Mouse (Mus musculus): ENCODE results near the gene Nr1d1.

DNA sequence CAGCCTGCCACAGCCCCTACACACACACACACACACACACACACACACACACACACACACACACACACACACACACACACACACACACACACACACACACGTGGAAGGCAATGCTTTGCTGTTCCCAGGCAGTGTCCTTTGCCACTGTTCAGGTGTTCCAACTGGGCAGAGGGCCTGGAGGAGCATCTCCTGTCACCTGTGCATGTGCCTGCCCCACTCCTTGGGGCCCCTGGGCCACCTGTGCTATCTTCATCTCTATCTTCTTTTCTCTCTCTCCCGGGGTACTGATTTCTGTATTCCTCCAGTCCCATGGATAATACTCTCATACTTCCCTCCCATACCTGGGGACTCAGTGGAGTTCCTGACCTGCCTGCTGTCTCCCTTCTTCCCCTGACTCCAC, 8.8 kb downstream of the Nr1d1 start:
- TF ChIP-seq CTCF (IDR thresholded peaks at IDR 0.05; ENCODE audit: extremely low read depth, insufficient read depth, low read length) (no peak), POLR2A (IDR thresholded peaks at IDR 0.05; ENCODE audit: extremely low read depth, insufficient read depth, low read length) (no peak)
